Comparison of ENCODE assay signal across 8 mouse cellular contexts in the genomic region with DNA sequence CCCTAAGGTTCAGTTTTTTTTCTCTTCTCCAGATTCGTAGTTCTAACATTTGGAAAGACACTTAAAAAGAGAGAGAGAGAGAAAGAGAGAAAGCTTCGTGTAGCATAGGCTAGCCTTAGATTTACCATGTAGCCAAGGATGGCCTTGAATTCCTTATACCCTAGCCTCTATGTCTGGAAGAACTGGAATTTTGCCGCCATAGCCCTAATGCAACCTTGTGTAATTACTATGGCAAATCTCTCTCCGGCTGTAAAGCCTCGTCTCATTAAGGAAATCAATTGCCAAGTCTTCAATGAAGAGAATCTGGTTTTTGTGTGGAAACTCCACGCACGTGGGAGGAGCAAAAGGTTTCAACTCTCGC. TPM values are rescaled to one million over a fixed set of nuclear protein-coding genes. Genes with fewer than 3 reads are reported as not detected.
DNase-seq lines count a peak whose midpoint lies in the region; ATAC-seq lines count a peak whose summit lies in the region.

No protein-coding gene starts in this region.

- no peaks in the 10 kb centered on the region for H3K9me3 ChIP-seq in liver, embryonic 11.5 days (ENCODE audit: control insufficient read depth, low read length)
- H3K9me3 ChIP-seq in embryonic facial prominence, embryonic 15.5 days (replicated peaks), result no peaks in the 10 kb centered on the region
- H3K9me3 ChIP-seq in intestine, embryonic 14.5 days (ENCODE audit: control insufficient read depth, low read length), result no peaks in the 10 kb centered on the region
- H3K9me3 ChIP-seq in neural tube, embryonic 12.5 days, result no peaks in the 10 kb centered on the region

- no peak for ATAC-seq in liver, embryonic 11.5 days (replicated peaks; ENCODE audit: low FRiP score)
- ATAC-seq in embryonic facial prominence, embryonic 15.5 days (ENCODE audit: insufficient number of reproducible peaks, low FRiP score, low TSS enrichment, low read depth), result no peak
- ATAC-seq in intestine, embryonic 14.5 days (replicated peaks; ENCODE audit: low FRiP score, low TSS enrichment, low read depth), result no peak
- peak; percentile 52 for ATAC-seq in neural tube, embryonic 12.5 days (ENCODE audit: low FRiP score, low read depth)

- WGBS in liver, embryonic 11.5 days, result 23% methylated on average over 8 of the region's 8 CpGs
- 23% methylated on average over 8 of the region's 8 CpGs for WGBS in embryonic facial prominence, embryonic 15.5 days
- WGBS in intestine, embryonic 14.5 days, result 21% methylated on average over 8 of the region's 8 CpGs
- 19% methylated on average over 8 of the region's 8 CpGs for WGBS in neural tube, embryonic 12.5 days

- no peak overlapping the region for H3K27ac ChIP-seq in liver, embryonic 11.5 days (ENCODE audit: low read depth, low read length)
- no peak overlapping the region for H3K27ac ChIP-seq in embryonic facial prominence, embryonic 15.5 days (replicated peaks)
- no peak overlapping the region for H3K27ac ChIP-seq in intestine, embryonic 14.5 days (ENCODE audit: low read depth)
- H3K27ac ChIP-seq in neural tube, embryonic 12.5 days, result no peak overlapping the region

- peak overlapping the region; percentile 64 for H3K4me3 ChIP-seq in liver, embryonic 11.5 days (ENCODE audit: low read depth, low read length)
- H3K4me3 ChIP-seq in embryonic facial prominence, embryonic 15.5 days (replicated peaks), result peak overlapping the region; percentile 67
- H3K4me3 ChIP-seq in intestine, embryonic 14.5 days (ENCODE audit: low read depth, low read length), result peak overlapping the region; percentile 52
- peak overlapping the region; percentile 67 for H3K4me3 ChIP-seq in neural tube, embryonic 12.5 days

- no peaks in the 10 kb centered on the region for H3K36me3 ChIP-seq in liver, embryonic 11.5 days (ENCODE audit: control insufficient read depth, insufficient read depth, low read length)
- H3K36me3 ChIP-seq in embryonic facial prominence, embryonic 15.5 days, result no peaks in the 10 kb centered on the region
- no peaks in the 10 kb centered on the region for H3K36me3 ChIP-seq in intestine, embryonic 14.5 days (ENCODE audit: control insufficient read depth, insufficient read depth, low read length)
- H3K36me3 ChIP-seq in neural tube, embryonic 12.5 days, result no peaks in the 10 kb centered on the region

- no peaks in the 10 kb centered on the region; the same call in 1 of the 2 replicates for H3K4me1 ChIP-seq in liver, embryonic 11.5 days (replicated peaks; ENCODE audit: control insufficient read depth, insufficient read depth, low read length)
- peaks cover 5% of the 10 kb centered on the region; the same call in 1 of the 2 replicates for H3K4me1 ChIP-seq in embryonic facial prominence, embryonic 15.5 days
- 0 out of 2 replicates have a peak, but pooled peaks cover 3% of the 10 kb centered on the region for H3K4me1 ChIP-seq in intestine, embryonic 14.5 days (replicated peaks; ENCODE audit: control insufficient read depth, insufficient read depth, low read length)
- H3K4me1 ChIP-seq in neural tube, embryonic 12.5 days, result no peaks in the 10 kb centered on the region; the same call in 1 of the 2 replicates

- H3K9ac ChIP-seq in liver, embryonic 11.5 days (ENCODE audit: low read depth, low read length), result no peak overlapping the region
- H3K9ac ChIP-seq in embryonic facial prominence, embryonic 15.5 days, result no peak overlapping the region
- no peak overlapping the region for H3K9ac ChIP-seq in intestine, embryonic 14.5 days (ENCODE audit: low read length)
- no peak overlapping the region for H3K9ac ChIP-seq in neural tube, embryonic 12.5 days

- DNase-seq in liver, embryonic 11.5 days (ENCODE audit: low spot score), result no peak
- no peak for DNase-seq in liver
- no peak for DNase-seq in intestine, embryonic 14.5 days (ENCODE audit: low spot score)
- DNase-seq in embryo, embryonic 11 days, result no peak
- DNase-seq in gastrocnemius, postnatal 25 days, result no peak
- DNase-seq in right cerebral cortex, adult 2 months (ENCODE audit: low spot score in 2 of 2), result no peak

- peak overlapping the region; percentile 96 for H3K4me2 ChIP-seq in liver, embryonic 11.5 days
- H3K4me2 ChIP-seq in embryonic facial prominence, embryonic 15.5 days (replicated peaks), result peak overlapping the region; percentile 99
- peak overlapping the region; percentile 93 for H3K4me2 ChIP-seq in intestine, embryonic 14.5 days (ENCODE audit: low read length)
- peak overlapping the region; percentile 81 for H3K4me2 ChIP-seq in neural tube, embryonic 12.5 days (replicated peaks)

- H3K27me3 ChIP-seq in liver, embryonic 11.5 days (replicated peaks; ENCODE audit: control insufficient read depth, insufficient read depth, low read length), result peaks cover 20% of the 10 kb centered on the region
- peaks cover 10% of the 10 kb centered on the region for H3K27me3 ChIP-seq in embryonic facial prominence, embryonic 15.5 days
- peaks cover 26% of the 10 kb centered on the region for H3K27me3 ChIP-seq in intestine, embryonic 14.5 days (replicated peaks; ENCODE audit: control insufficient read depth, insufficient read depth, low read length)
- H3K27me3 ChIP-seq in neural tube, embryonic 12.5 days (replicated peaks), result no peaks in the 10 kb centered on the region

RNA-seq across cellular contexts. Expression of gene Unc13b, which starts 0.4 kb away (rescaled TPM):
- polyA plus RNA-seq in liver, embryonic 11.5 days (2014; fragmentation: Nextera tagmentation; extraction: Ambion mirVana), result 2.0 and 2.4 TPM in 2 replicates
- polyA plus RNA-seq in embryonic facial prominence, embryonic 15.5 days (2015; fragmentation: Nextera tagmentation; extraction: Ambion mirVana), result 4.9 and 6.3 TPM in 2 replicates
- polyA plus RNA-seq in intestine, embryonic 14.5 days (2014; fragmentation: Nextera tagmentation; extraction: Ambion mirVana), result 10.0 and 10.2 TPM in 2 replicates
- polyA plus RNA-seq in neural tube, embryonic 12.5 days (2016; fragmentation: Nextera tagmentation; extraction: Ambion mirVana), result 19.1 and 22.4 TPM in 2 replicates
- total RNA-seq in gastrocnemius, postnatal 25 days (2021), result 1 to 10 TPM; 2.9 to 3.0 TPM

RNA-seq across cellular contexts. Expression of gene Fam214b, which starts 12.4 kb away (rescaled TPM):
- 6.0 and 7.4 TPM in 2 replicates for polyA plus RNA-seq in liver, embryonic 11.5 days (2014; fragmentation: Nextera tagmentation; extraction: Ambion mirVana)
- polyA plus RNA-seq in embryonic facial prominence, embryonic 15.5 days (2015; fragmentation: Nextera tagmentation; extraction: Ambion mirVana), result 16.9 and 17.2 TPM in 2 replicates
- polyA plus RNA-seq in intestine, embryonic 14.5 days (2014; fragmentation: Nextera tagmentation; extraction: Ambion mirVana), result 5.1 and 7.1 TPM in 2 replicates
- 33.8 and 36.2 TPM in 2 replicates for polyA plus RNA-seq in neural tube, embryonic 12.5 days (2016; fragmentation: Nextera tagmentation; extraction: Ambion mirVana)
- total RNA-seq in gastrocnemius, postnatal 25 days (2021), result 10 to 100 TPM; 18.7 to 33.5 TPM

RNA-seq across cellular contexts. Expression of gene Stoml2, which starts 26.9 kb away (rescaled TPM):
- 409 and 425 TPM in 2 replicates for polyA plus RNA-seq in liver, embryonic 11.5 days (2014; fragmentation: Nextera tagmentation; extraction: Ambion mirVana)
- 294 and 307 TPM in 2 replicates for polyA plus RNA-seq in embryonic facial prominence, embryonic 15.5 days (2015; fragmentation: Nextera tagmentation; extraction: Ambion mirVana)
- 332 and 361 TPM in 2 replicates for polyA plus RNA-seq in intestine, embryonic 14.5 days (2014; fragmentation: Nextera tagmentation; extraction: Ambion mirVana)
- polyA plus RNA-seq in neural tube, embryonic 12.5 days (2016; fragmentation: Nextera tagmentation; extraction: Ambion mirVana), result 251 and 257 TPM in 2 replicates
- 10 to 100 TPM; 88.2 to 98.5 TPM for total RNA-seq in gastrocnemius, postnatal 25 days (2021)

RNA-seq across cellular contexts. Expression of gene Pigo, which starts 32.8 kb away (rescaled TPM):
- 22.5 and 23.3 TPM in 2 replicates for polyA plus RNA-seq in liver, embryonic 11.5 days (2014; fragmentation: Nextera tagmentation; extraction: Ambion mirVana)
- polyA plus RNA-seq in embryonic facial prominence, embryonic 15.5 days (2015; fragmentation: Nextera tagmentation; extraction: Ambion mirVana), result 23.4 and 23.9 TPM in 2 replicates
- 21.7 and 22.6 TPM in 2 replicates for polyA plus RNA-seq in intestine, embryonic 14.5 days (2014; fragmentation: Nextera tagmentation; extraction: Ambion mirVana)
- 24.5 and 25.2 TPM in 2 replicates for polyA plus RNA-seq in neural tube, embryonic 12.5 days (2016; fragmentation: Nextera tagmentation; extraction: Ambion mirVana)
- 1 to 10 TPM; 6.7 to 7.5 TPM for total RNA-seq in gastrocnemius, postnatal 25 days (2021)

RNA-seq across cellular contexts. Expression of gene Fancg, which starts 48.1 kb away (rescaled TPM):
- polyA plus RNA-seq in liver, embryonic 11.5 days (2014; fragmentation: Nextera tagmentation; extraction: Ambion mirVana), result 18.2 and 18.6 TPM in 2 replicates
- polyA plus RNA-seq in embryonic facial prominence, embryonic 15.5 days (2015; fragmentation: Nextera tagmentation; extraction: Ambion mirVana), result 19.8 and 22.3 TPM in 2 replicates
- 16.6 and 17.8 TPM in 2 replicates for polyA plus RNA-seq in intestine, embryonic 14.5 days (2014; fragmentation: Nextera tagmentation; extraction: Ambion mirVana)
- polyA plus RNA-seq in neural tube, embryonic 12.5 days (2016; fragmentation: Nextera tagmentation; extraction: Ambion mirVana), result 17.4 and 20.9 TPM in 2 replicates
- total RNA-seq in gastrocnemius, postnatal 25 days (2021), result 1 to 10 TPM; 1.0 to 2.4 TPM
